Mouse (Mus musculus) macrophage (primary cell): ENCODE measurements around the gene Gm8122. TPM values are rescaled to one million over a fixed set of nuclear protein-coding genes. Genes with fewer than 3 reads are reported as not detected.
"Not testable (repeated sequence)": the region's sequence is repeated elsewhere in the genome, so short reads cannot be mapped to it uniquely, and the experiment has no call there.

ENCODE experiments used
- H3K27ac ChIP-seq: fragments of 350-480 bp; formaldehyde crosslinking; 2 replicates; pipeline ENCODE4 v1.9.0; 2021
- H3K36me3 ChIP-seq: fragments of 350-480 bp; formaldehyde crosslinking; 2 replicates; pipeline ENCODE4 v1.9.0; 2021; ENCODE audit errors: inconsistent target
- H3K4me3 ChIP-seq: fragments of 350-480 bp; formaldehyde crosslinking; 2 replicates; pipeline ENCODE4 v1.9.0; 2021; ENCODE audit errors: inconsistent target
- H3K79me2 ChIP-seq: fragments of 350-480 bp; formaldehyde crosslinking; 2 replicates; pipeline ENCODE4 v1.9.0; 2021; ENCODE audit errors: inconsistent target
- WGBS: methylation state at CpG from one replicate; pipeline ENCODE4 v1.1.7; 2026; ENCODE audit warnings: inconsistent platforms; ENCODE audit not compliant: missing documents; 5-methylcytosine and 5-hydroxymethylcytosine counted together
- polyA plus RNA-seq: library from polyadenylated mRNA; stranded (reverse); fragments of 250-400 nt; gene quantifications from 3 replicates; pipeline ENCODE4 v1.2.4, GENCODE M21; 2018; ENCODE audit warnings: inconsistent platforms
- total RNA-seq, 78 experiments: library from RNA; depleted of rRNA; stranded (reverse); fragments of 250-400 nt; gene quantifications; 1 replicate in 9 of 78; 2 replicates in 24 of 78; 3 replicates in 43 of 78; 4 replicates in 2 of 78; pipeline ENCODE4 v1.2.4; 2018; ENCODE audit warnings: inconsistent platforms in 56 of 78

Gm8122 gene
- total RNA-seq (2018; cell fraction: chromatin; rRNA removed), result not detected
- total RNA-seq (2018; cell fraction: cytosol; rRNA removed), result not detected
- not detected for total RNA-seq (2018; cell fraction: nucleus; rRNA removed)
- not detected in 3 replicates for polyA plus RNA-seq

- H3K4me3 ChIP-seq, H3K27ac ChIP-seq, H3K36me3 ChIP-seq, H3K79me2 ChIP-seq: not testable (repeated sequence)
- WGBS, result no CpG with 5 or more reads among the region's 4 CpGs
Observed at GRCm38 (mm10) chr14:43235204-43235603, at the start of gene Gm8122. Gm8122 (minus strand) TSS chr14:43235304.

GRCm38 (mm10) chr14:43278681-43279080, 43.6 kb upstream of the Gm8122 start:
- H3K4me3 ChIP-seq, H3K79me2 ChIP-seq, H3K36me3 ChIP-seq, H3K27ac ChIP-seq: not testable (repeated sequence)
- WGBS, result 88% methylated on average over 3 of the region's 3 CpGs

GRCm38 (mm10) chr14:43278146-43278545, 43.0 kb upstream of the Gm8122 start:
- whole genome bisulfite sequencing, result 48% methylated on average over 4 of the region's 4 CpGs
- H3K36me3 ChIP-seq, H3K4me3 ChIP-seq: not testable (repeated sequence)

GRCm38 (mm10) chr14:43277468-43277867, 42.4 kb upstream of the Gm8122 start:
- H3K27ac ChIP-seq, H3K79me2 ChIP-seq, H3K4me3 ChIP-seq, H3K36me3 ChIP-seq: not testable (repeated sequence)
- WGBS, result 63% methylated on average over 2 of the region's 2 CpGs

More at GRCm38 (mm10) chr14:43278146-43278545, 43.0 kb upstream of the Gm8122 start:
- H3K79me2 ChIP-seq, H3K27ac ChIP-seq: not testable (repeated sequence)

GRCm38 (mm10) chr14:43275752-43276151, 40.6 kb upstream of the Gm8122 start:
- H3K27ac ChIP-seq, H3K79me2 ChIP-seq, H3K4me3 ChIP-seq, H3K36me3 ChIP-seq: not testable (repeated sequence)
- WGBS, result 84% methylated on average over 1 of the region's 1 CpGs

GRCm38 (mm10) chr14:43274986-43275511, 39.9 kb upstream of the Gm8122 start, which contains the start of gene Gm9732:
Gm9732 (plus strand) TSS chr14:43275036.
- H3K79me2 ChIP-seq, H3K27ac ChIP-seq, H3K36me3 ChIP-seq, H3K4me3 ChIP-seq: not testable (repeated sequence)
- 81% methylated on average over 8 of the region's 8 CpGs for WGBS

- not testable (repeated sequence) for H3K36me3 ChIP-seq, H3K4me3 ChIP-seq, H3K27ac ChIP-seq, H3K79me2 ChIP-seq
- 100% methylated on average over 1 of the region's 1 CpGs for WGBS
Observed at GRCm38 (mm10) chr14:43273161-43273560, 38.1 kb upstream of the Gm8122 start.

GRCm38 (mm10) chr14:43269211-43269610, 34.1 kb upstream of the Gm8122 start:
- not testable (repeated sequence) for H3K79me2 ChIP-seq, H3K27ac ChIP-seq, H3K36me3 ChIP-seq, H3K4me3 ChIP-seq
- WGBS, result 90% methylated on average over 3 of the region's 3 CpGs

- not testable (repeated sequence) for H3K36me3 ChIP-seq, H3K79me2 ChIP-seq, H3K4me3 ChIP-seq, H3K27ac ChIP-seq
- WGBS, result 38% methylated on average over 2 of the region's 2 CpGs
Observed at GRCm38 (mm10) chr14:43268521-43269084, 33.5 kb upstream of the Gm8122 start.

GRCm38 (mm10) chr14:43263421-43263820, 28.3 kb upstream of the Gm8122 start:
- H3K79me2 ChIP-seq, H3K27ac ChIP-seq, H3K4me3 ChIP-seq, H3K36me3 ChIP-seq: not testable (repeated sequence)
- 90% methylated on average over 2 of the region's 3 CpGs for WGBS

GRCm38 (mm10) chr14:43258349-43258748, 23.2 kb upstream of the Gm8122 start, which contains the start of gene Gm8126:
Gm8126 (plus strand) TSS chr14:43258649.
- H3K27ac ChIP-seq, H3K79me2 ChIP-seq, H3K36me3 ChIP-seq, H3K4me3 ChIP-seq: not testable (repeated sequence)
- WGBS, result no CpG with 5 or more reads among the region's 4 CpGs

- H3K4me3 ChIP-seq, H3K79me2 ChIP-seq, H3K27ac ChIP-seq, H3K36me3 ChIP-seq: not testable (repeated sequence)
- 50% methylated on average over 1 of the region's 1 CpGs for WGBS
Observed at GRCm38 (mm10) chr14:43256511-43256910, 21.4 kb upstream of the Gm8122 start.

- not testable (repeated sequence) for H3K36me3 ChIP-seq, H3K27ac ChIP-seq, H3K4me3 ChIP-seq, H3K79me2 ChIP-seq
- 40% methylated on average over 4 of the region's 6 CpGs for WGBS
Observed at GRCm38 (mm10) chr14:43250549-43251253, 15.6 kb upstream of the Gm8122 start.

- WGBS, result no CpG with 5 or more reads among the region's 12 CpGs
- not testable (repeated sequence) for H3K4me3 ChIP-seq, H3K36me3 ChIP-seq, H3K79me2 ChIP-seq, H3K27ac ChIP-seq
Observed at GRCm38 (mm10) chr14:43249611-43250170, 14.6 kb upstream of the Gm8122 start.

GRCm38 (mm10) chr14:43237769-43238168, 2.7 kb upstream of the Gm8122 start:
- not testable (repeated sequence) for H3K4me3 ChIP-seq, H3K36me3 ChIP-seq, H3K79me2 ChIP-seq

More at GRCm38 (mm10) chr14:43237769-43238168, 2.7 kb upstream of the Gm8122 start:
- not testable (repeated sequence) for H3K27ac ChIP-seq
